20 mouse cellular contexts compared by ENCODE assay signal in the genomic region with DNA sequence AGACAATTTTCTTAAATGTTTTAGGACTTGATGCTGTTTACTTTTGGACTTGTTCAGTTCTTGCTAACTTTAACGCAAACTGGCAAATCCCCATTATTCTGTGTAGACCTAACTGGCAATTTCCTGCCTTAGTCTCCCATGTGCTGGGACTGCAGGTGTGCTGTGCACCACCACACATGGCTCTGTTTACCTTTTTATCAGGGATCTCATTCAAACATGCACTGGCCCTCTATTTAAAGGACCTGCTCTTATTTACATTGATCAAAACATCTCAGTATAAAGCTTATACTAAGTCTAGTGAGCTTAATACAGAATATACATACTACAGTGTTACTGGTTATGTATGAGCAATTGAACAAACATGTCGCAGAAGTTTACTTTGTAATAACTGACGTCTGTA.
"Had no signal": no experiment of that assay in that cellular context is flagged by ENCODE, and none has a peak within 500 bp of the region (broad histone marks: within the 10 kb centered on the region; RNA-seq: fewer than 3 reads in every experiment).

No protein-coding gene starts in this region.

- H3K9ac ChIP-seq: liver, embryonic 12.5 days; liver, embryonic 14.5 days; midbrain, embryonic 12.5 days; neural tube, embryonic 13.5 days; neural tube, embryonic 15.5 days had no signal

- H3K4me2 ChIP-seq: liver, embryonic 12.5 days; midbrain, embryonic 12.5 days; neural tube, embryonic 13.5 days; neural tube, embryonic 15.5 days had no signal

- H3K4me1 ChIP-seq: liver, embryonic 12.5 days; midbrain, embryonic 10.5 days; midbrain, embryonic 12.5 days; neural tube, embryonic 13.5 days; neural tube, embryonic 15.5 days had no signal

- H3K36me3 ChIP-seq: liver, embryonic 12.5 days; midbrain, embryonic 10.5 days; midbrain, embryonic 12.5 days; neural tube, embryonic 13.5 days; neural tube, embryonic 15.5 days had no signal

- H3K9me3 ChIP-seq: liver, embryonic 12.5 days; midbrain, embryonic 10.5 days; midbrain, embryonic 12.5 days; neural tube, embryonic 13.5 days; neural tube, embryonic 15.5 days had no signal

- DNase-seq: lung, adult 18-20 months; lung, postnatal 10 days; lung, postnatal 4 days; midbrain, embryonic 14.5 days; retina, postnatal 1 day; right cerebral cortex, adult 18-20 months; right cerebral cortex, postnatal 25 days; right cerebral cortex, postnatal 4 days; spleen, adult 18-20 months; thymus, adult 18-20 months; thymus, postnatal 14 days; thymus, postnatal 36 days had no signal

- ATAC-seq: liver, embryonic 12.5 days; midbrain, embryonic 16.5 days had no signal

- H3K27me3 ChIP-seq: liver, embryonic 12.5 days; midbrain, embryonic 12.5 days; neural tube, embryonic 13.5 days; neural tube, embryonic 15.5 days had no signal

- H3K27ac ChIP-seq: liver, embryonic 12.5 days; liver, embryonic 14.5 days; midbrain, embryonic 10.5 days; midbrain, embryonic 12.5 days; neural tube, embryonic 13.5 days; neural tube, embryonic 15.5 days had no signal

- H3K4me3 ChIP-seq: liver, embryonic 12.5 days; midbrain, embryonic 10.5 days; midbrain, embryonic 12.5 days; myocyte; neural tube, embryonic 13.5 days; neural tube, embryonic 15.5 days had no signal
